Mouse (Mus musculus): ENCODE data around the gene Nfib. TPM values are rescaled to one million over a fixed set of nuclear protein-coding genes. Genes with fewer than 3 reads are reported as not detected.

Gene Nfib
- polyA plus RNA-seq, 2 experiments: 57.3 to 126 TPM

DNA sequence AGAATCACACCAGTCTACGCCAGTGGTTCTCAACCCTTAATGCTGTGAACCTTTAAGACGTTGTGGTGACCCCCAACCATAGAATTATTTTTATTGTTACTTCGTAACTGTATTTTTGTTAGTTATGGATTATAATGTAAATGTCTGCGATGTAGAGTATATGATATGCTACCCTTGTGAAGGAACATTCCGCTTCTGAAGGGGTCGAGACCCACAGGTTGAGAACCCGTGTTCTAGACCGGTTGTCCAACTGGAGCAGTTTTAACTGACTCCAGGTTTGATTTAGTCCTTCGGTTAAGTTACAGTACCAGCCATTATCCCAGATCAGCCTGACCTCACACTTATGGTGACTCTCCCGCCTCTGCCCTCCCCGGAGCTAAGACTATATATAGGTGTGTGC lies 70.4 kb downstream of the Nfib start:
- Histone ChIP-seq H3K36me3 (ENCODE audit: control insufficient read depth, insufficient read depth, low read length) (no peaks in the 10 kb centered on the region), H3K4me2 (replicated peaks; ENCODE audit: low read depth, low read length, severe bottlenecking) (no peak overlapping the region), H3K4me1 (ENCODE audit: control insufficient read depth, insufficient read depth, low read length) (0 out of 2 replicates have a peak, but pooled peaks cover 2% of the 10 kb centered on the region), H3K9me3 (ENCODE audit: control insufficient read depth, low read length) (no peaks in the 10 kb centered on the region), H3K27me3 (ENCODE audit: control insufficient read depth, insufficient read depth, low read length) (no peaks in the 10 kb centered on the region), H3K27ac (replicated peaks; ENCODE audit: low read depth, low read length) (no peak overlapping the region), H3K4me3 (replicated peaks; ENCODE audit: low read length) (no peak overlapping the region), H3K9ac (ENCODE audit: low read depth, low read length, severe bottlenecking) (no peak overlapping the region)
- no peak for DNase-seq (ENCODE audit: low spot score)
- no peak for TF ChIP-seq POLR2A (IDR thresholded peaks at IDR 0.05; ENCODE audit: borderline replicate concordance, extremely low read depth, insufficient read depth, insufficient read length)
- ATAC-seq (ENCODE audit: low FRiP score, low read depth): no peak
- 89% methylated on average over 11 of the region's 11 CpGs for WGBS

DNA sequence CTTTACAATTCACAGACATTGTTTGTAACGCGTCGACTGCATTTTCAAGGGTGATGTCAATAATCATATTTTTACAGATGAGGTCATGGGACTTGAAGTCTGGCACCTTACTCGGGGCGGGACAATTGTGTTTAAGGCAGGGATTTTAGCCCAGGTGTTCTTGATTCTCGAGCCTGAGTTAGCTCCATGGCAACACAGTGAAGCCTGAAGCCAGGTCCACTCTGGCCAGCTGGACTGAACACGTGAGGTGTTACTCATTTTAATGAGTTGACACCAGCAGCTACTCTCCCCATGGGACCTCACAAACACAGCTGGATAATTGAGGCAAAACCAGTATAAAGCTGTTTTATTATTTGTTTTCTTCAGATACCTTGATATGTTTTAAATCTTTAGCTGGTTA lies 71.2 kb downstream of the Nfib start:
- H3K36me3 ChIP-seq (ENCODE audit: control insufficient read depth, insufficient read depth, low read length): no peaks in the 10 kb centered on the region
- no peak overlapping the region for H3K4me2 ChIP-seq (replicated peaks; ENCODE audit: low read depth, low read length, severe bottlenecking)
- WGBS: 30% methylated on average over 7 of the region's 7 CpGs
- 0 out of 2 replicates have a peak, but pooled peaks cover 2% of the 10 kb centered on the region for H3K4me1 ChIP-seq (ENCODE audit: control insufficient read depth, insufficient read depth, low read length)
- H3K27me3 ChIP-seq (ENCODE audit: control insufficient read depth, insufficient read depth, low read length): no peaks in the 10 kb centered on the region
- no peak for DNase-seq (ENCODE audit: low spot score)
- no peak for TF ChIP-seq POLR2A (IDR thresholded peaks at IDR 0.05; ENCODE audit: borderline replicate concordance, extremely low read depth, insufficient read depth, insufficient read length)
- H3K9me3 ChIP-seq (ENCODE audit: control insufficient read depth, low read length): no peaks in the 10 kb centered on the region
- H3K27ac ChIP-seq (replicated peaks; ENCODE audit: low read depth, low read length): no peak overlapping the region
- no peak overlapping the region for H3K9ac ChIP-seq (ENCODE audit: low read depth, low read length, severe bottlenecking)
- no peak overlapping the region for H3K4me3 ChIP-seq (replicated peaks; ENCODE audit: low read length)
- ATAC-seq (ENCODE audit: low FRiP score, low read depth): peak; percentile 60; the same call in 1 of the 2 replicates

DNA sequence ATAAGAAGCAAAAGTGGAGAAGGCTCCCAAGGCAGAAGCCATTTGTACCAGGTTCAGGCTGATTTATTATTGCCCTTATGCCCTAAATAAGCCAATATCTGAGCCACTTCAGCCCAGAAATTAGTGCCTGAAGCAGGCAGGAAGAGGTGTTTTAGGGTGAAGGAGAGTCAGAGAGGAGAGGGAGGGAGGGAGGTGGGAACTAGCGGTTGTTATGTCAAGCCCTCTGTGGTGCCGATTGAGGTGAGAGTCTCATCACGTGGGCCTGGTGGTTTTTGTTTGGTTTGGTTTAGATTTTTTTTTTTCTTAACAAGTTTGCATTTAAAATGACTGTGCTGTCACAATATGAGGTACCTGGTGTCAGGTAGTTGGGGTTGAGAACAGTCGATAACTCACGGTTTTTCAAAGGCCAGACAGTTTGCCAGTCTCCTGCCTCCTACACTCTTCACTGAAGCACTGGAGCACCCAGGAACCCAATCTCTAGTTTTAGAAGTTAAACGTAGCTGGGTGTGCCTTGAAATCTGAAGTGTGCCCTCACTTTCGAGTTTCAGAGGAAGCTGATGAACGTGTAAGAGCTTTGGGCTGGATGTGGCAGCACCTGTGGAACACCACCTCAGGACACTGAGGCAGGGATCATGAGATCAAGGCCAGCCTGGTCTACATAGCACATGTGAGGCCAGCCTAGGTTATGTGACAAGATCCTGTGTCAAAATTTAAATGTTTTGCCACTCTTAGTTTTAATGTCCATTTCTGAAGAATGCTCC lies 81.1 kb downstream of the Nfib start:
- no peak for DNase-seq (ENCODE audit: low spot score)
- Histone ChIP-seq H3K4me3 (replicated peaks; ENCODE audit: low read length) (no peak overlapping the region), H3K27me3 (ENCODE audit: control insufficient read depth, insufficient read depth, low read length) (no peaks in the 10 kb centered on the region), H3K27ac (replicated peaks; ENCODE audit: low read depth, low read length) (0 out of 2 replicates have a peak overlapping the region, but pooled peaks have one; percentile 63), H3K36me3 (ENCODE audit: control insufficient read depth, insufficient read depth, low read length) (no peaks in the 10 kb centered on the region), H3K4me1 (ENCODE audit: control insufficient read depth, insufficient read depth, low read length) (peaks cover 22% of the 10 kb centered on the region), H3K9ac (ENCODE audit: low read depth, low read length, severe bottlenecking) (no peak overlapping the region), H3K9me3 (ENCODE audit: control insufficient read depth, low read length) (no peaks in the 10 kb centered on the region), H3K4me2 (replicated peaks; ENCODE audit: low read depth, low read length, severe bottlenecking) (no peak overlapping the region)
- no peak for ATAC-seq (ENCODE audit: low FRiP score, low read depth)
- 77% methylated on average over 8 of the region's 8 CpGs for WGBS
- TF ChIP-seq POLR2A (IDR thresholded peaks at IDR 0.05; ENCODE audit: borderline replicate concordance, extremely low read depth, insufficient read depth, insufficient read length): no peak

DNA sequence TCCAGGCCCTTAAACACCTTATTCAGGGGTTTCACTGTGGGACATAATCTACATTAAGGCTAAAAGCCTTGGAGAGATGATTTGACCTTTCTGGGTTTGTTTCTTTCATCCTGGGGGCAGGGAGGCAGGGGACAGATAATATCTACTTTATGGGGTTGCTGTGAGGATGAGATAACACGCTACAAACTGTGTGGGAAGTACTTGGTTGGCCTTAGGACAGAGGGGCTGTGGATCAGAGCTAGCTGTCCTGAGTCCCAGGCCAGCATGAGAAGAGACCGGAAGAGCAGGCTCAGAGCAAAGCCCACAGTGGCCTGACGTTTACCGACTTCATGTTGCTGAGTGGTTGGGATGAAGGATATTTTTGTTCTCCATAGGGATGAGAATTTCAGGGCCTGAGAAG lies 81.7 kb downstream of the Nfib start:
- Histone ChIP-seq H3K27ac (replicated peaks; ENCODE audit: low read depth, low read length) (peak overlapping the region; percentile 63; the same call in 1 of the 2 replicates), H3K36me3 (ENCODE audit: control insufficient read depth, insufficient read depth, low read length) (no peaks in the 10 kb centered on the region), H3K27me3 (ENCODE audit: control insufficient read depth, insufficient read depth, low read length) (no peaks in the 10 kb centered on the region), H3K4me1 (ENCODE audit: control insufficient read depth, insufficient read depth, low read length) (peaks cover 22% of the 10 kb centered on the region), H3K4me3 (replicated peaks; ENCODE audit: low read length) (no peak overlapping the region), H3K9ac (ENCODE audit: low read depth, low read length, severe bottlenecking) (no peak overlapping the region), H3K9me3 (ENCODE audit: control insufficient read depth, low read length) (no peaks in the 10 kb centered on the region), H3K4me2 (replicated peaks; ENCODE audit: low read depth, low read length, severe bottlenecking) (no peak overlapping the region)
- no peak for TF ChIP-seq POLR2A (IDR thresholded peaks at IDR 0.05; ENCODE audit: borderline replicate concordance, extremely low read depth, insufficient read depth, insufficient read length)
- DNase-seq (ENCODE audit: low spot score) (no peak), ATAC-seq (ENCODE audit: low FRiP score, low read depth) (no peak)
- 68% methylated on average over 4 of the region's 4 CpGs for WGBS

DNA sequence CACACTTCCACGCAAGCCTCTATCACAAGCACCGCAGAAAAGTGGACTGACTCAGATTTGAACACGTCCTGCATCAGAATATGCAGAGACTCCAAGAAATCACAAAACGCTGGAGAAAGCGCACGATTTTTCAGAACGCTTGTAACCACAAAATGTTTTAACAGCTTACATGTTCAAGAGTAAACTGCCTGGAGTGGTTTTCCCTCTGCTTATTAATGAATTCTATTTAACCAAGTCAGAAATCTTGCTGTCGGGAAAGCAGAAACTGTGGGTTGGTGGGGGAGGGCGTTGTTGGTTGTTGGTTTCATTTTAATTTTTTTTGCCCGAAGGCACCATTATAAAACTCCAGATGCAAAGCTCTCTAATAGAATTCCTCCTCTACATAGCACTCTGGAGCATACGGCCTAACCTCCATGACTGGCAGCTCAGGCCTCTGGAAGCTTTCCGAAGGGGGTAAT lies 82.4 kb downstream of the Nfib start:
- ATAC-seq (ENCODE audit: low FRiP score, low read depth) (no peak), DNase-seq (ENCODE audit: low spot score) (peak; percentile 72)
- no peak for TF ChIP-seq POLR2A (IDR thresholded peaks at IDR 0.05; ENCODE audit: borderline replicate concordance, extremely low read depth, insufficient read depth, insufficient read length)
- Histone ChIP-seq H3K4me2 (replicated peaks; ENCODE audit: low read depth, low read length, severe bottlenecking) (no peak overlapping the region), H3K9ac (ENCODE audit: low read depth, low read length, severe bottlenecking) (no peak overlapping the region), H3K4me3 (replicated peaks; ENCODE audit: low read length) (no peak overlapping the region), H3K27me3 (ENCODE audit: control insufficient read depth, insufficient read depth, low read length) (no peaks in the 10 kb centered on the region), H3K9me3 (ENCODE audit: control insufficient read depth, low read length) (no peaks in the 10 kb centered on the region), H3K36me3 (ENCODE audit: control insufficient read depth, insufficient read depth, low read length) (no peaks in the 10 kb centered on the region), H3K4me1 (ENCODE audit: control insufficient read depth, insufficient read depth, low read length) (peaks cover 22% of the 10 kb centered on the region), H3K27ac (replicated peaks; ENCODE audit: low read depth, low read length) (peak overlapping the region; percentile 63)
- 36% methylated on average over 12 of the region's 12 CpGs for WGBS

Measured in limb, embryonic 14.5 days (tissue).